Mouse (Mus musculus) monocyte, adult 5-6 weeks (primary cell): ENCODE data around the gene Vmn2r52. TPM values are rescaled to one million over a fixed set of nuclear protein-coding genes. Genes with fewer than 3 reads are reported as not detected.
"Not testable (repeated sequence)": the region's sequence is repeated elsewhere in the genome, so short reads cannot be mapped to it uniquely, and the experiment has no call there.

ENCODE experiments used
- ATAC-seq: fragments of 153-309, 156-312 bp; replicated peaks from 2 replicates; pipeline ENCODE4 v1.8.0; 2017; ENCODE audit warnings: mild to moderate bottlenecking; ENCODE audit not compliant: low TSS enrichment, insufficient number of reproducible peaks, severe bottlenecking, poor library complexity, low FRiP score
- total RNA-seq: library from RNA; stranded (forward); fragments of 200-1000, 200-491, 200-594 nt; gene quantifications from 3 replicates; pipeline ENCODE4 v1.2.3, GENCODE M21; 2017

The Vmn2r52 gene
- total RNA-seq: not detected in 3 replicates

- no peak for ATAC-seq
These were observed at the start of gene Vmn2r52 for GRCm38 (mm10) chr7:10176473-10176872. Vmn2r52 (minus strand) TSS chr7:10176573.

DNA sequence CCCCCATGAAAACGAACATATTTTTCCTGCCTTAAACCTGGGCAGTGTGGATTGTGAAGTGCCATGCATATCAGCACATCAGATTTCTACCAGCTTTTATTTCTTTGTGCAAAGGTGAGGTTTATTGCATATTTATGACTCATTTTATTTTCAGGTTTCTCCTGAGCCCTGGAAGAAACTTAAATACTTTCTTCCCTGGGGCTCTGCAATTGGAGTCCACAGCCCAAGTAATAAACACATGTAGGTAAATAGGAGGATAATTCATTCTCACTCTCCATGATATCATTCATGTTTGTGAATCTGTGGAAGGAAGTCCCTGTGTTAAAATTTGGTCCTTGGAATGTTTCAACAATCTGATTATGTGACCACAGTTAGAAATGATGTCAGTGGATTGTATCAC is 70.7 kb downstream of the Vmn2r52 start, which contains the start of gene Vmn2r51:
Gene Vmn2r51, minus strand, starts transcription at position 101 of the 400 bp plus-strand sequence.
- not testable (repeated sequence) for ATAC-seq

Other genes with a start within 250 kb of the Vmn2r52 start
- not detected in 3 replicates for gene Vmn2r48, start 223.0 kb downstream of the Vmn2r52 start, total RNA-seq
- gene Vmn2r49, start 184.3 kb downstream of the Vmn2r52 start, total RNA-seq: not detected in 3 replicates
- gene Vmn2r50, start 123.3 kb downstream of the Vmn2r52 start, total RNA-seq: not detected in 3 replicates
- gene Vmn2r51, start 70.8 kb downstream of the Vmn2r52 start, total RNA-seq: not detected in 3 replicates
- not detected in 3 replicates for gene Vmn1r66, start 101.4 kb upstream of the Vmn2r52 start, total RNA-seq